Mouse (Mus musculus) heart, embryonic 14.5 days (tissue): ENCODE data around the gene Slc26a9. TPM values are rescaled to one million over a fixed set of nuclear protein-coding genes. Genes with fewer than 3 reads are reported as not detected.

ENCODE experiments used
- ATAC-seq: fragments of 200-750 bp; cut with Nextera tagmentation; 2 replicates; pipeline ENCODE4 v1.8.0; 2017; ENCODE audit warnings: low read depth, moderate TSS enrichment; ENCODE audit not compliant: insufficient number of reproducible peaks, insufficient read depth, low FRiP score
- H3K27ac ChIP-seq, 2 experiments: fragments of 200-500 bp in 1 of 2; fragments of 300-500 bp in 1 of 2; sonication (generic) in 1 of 2; replicated peaks in 1 of 2; 2 replicates each; pipeline ENCODE4 v1.5.1; 2012 to 2014; ENCODE audit warnings: low read depth in 2 of 2, low read length in 2 of 2, control low read depth in 1 of 2, mild to moderate bottlenecking in 1 of 2, mixed read lengths in 1 of 2; ENCODE audit not compliant: control insufficient read depth in 1 of 2, insufficient read depth in 1 of 2
- H3K27me3 ChIP-seq: fragments of 300-500 bp; sonication (generic); 2 replicates; pipeline ENCODE4 v1.6.1; 2014; ENCODE audit warnings: mild to moderate bottlenecking, low read length, control low read depth; ENCODE audit not compliant: control insufficient read depth, insufficient read depth
- H3K36me3 ChIP-seq: fragments of 300-500 bp; sonication (generic); 2 replicates; pipeline ENCODE4 v1.6.1; 2014; ENCODE audit warnings: mild to moderate bottlenecking, control low read depth, low read length, mixed read lengths; ENCODE audit not compliant: control insufficient read depth, insufficient read depth
- H3K4me1 ChIP-seq, 2 experiments: fragments of 200-500 bp in 1 of 2; fragments of 300-500 bp in 1 of 2; sonication (generic) in 1 of 2; 2 replicates each; pipeline ENCODE4 v1.6.1; 2012 to 2014; ENCODE audit warnings: low read length in 2 of 2, control low read depth in 1 of 2, mixed read lengths in 1 of 2; ENCODE audit not compliant: control insufficient read depth in 2 of 2, insufficient read depth in 2 of 2
- H3K4me2 ChIP-seq: fragments of 300-500 bp; sonication (generic); 2 replicates; pipeline ENCODE4 v1.6.1; 2014; ENCODE audit warnings: mild to moderate bottlenecking, low read length
- H3K4me3 ChIP-seq, 2 experiments: fragments of 200-500 bp in 1 of 2; fragments of 300-500 bp in 1 of 2; sonication (generic) in 1 of 2; 2 replicates each; pipeline ENCODE4 v1.5.1; 2012 to 2014; ENCODE audit warnings: low read length in 2 of 2, mild to moderate bottlenecking in 2 of 2, control low read depth in 1 of 2, low read depth in 1 of 2, moderate library complexity in 1 of 2; ENCODE audit not compliant: control insufficient read depth in 1 of 2, insufficient read depth in 1 of 2
- H3K9ac ChIP-seq: fragments of 300-500 bp; sonication (generic); 2 replicates; pipeline ENCODE4 v1.6.1; 2014; ENCODE audit warnings: mild to moderate bottlenecking, low read length
- H3K9me3 ChIP-seq: fragments of 300-500 bp; sonication (generic); 2 replicates; pipeline ENCODE4 v1.6.1; 2016; ENCODE audit warnings: low read length, control low read depth; ENCODE audit not compliant: control insufficient read depth
- WGBS: fragments of 180-500 bp; shearing (Covaris S2); extraction: QIAGEN DNeasy Blood & Tissue Kit; methylation state at CpG from one replicate; pipeline ENCODE4 v1.1.7; 2014; 5-methylcytosine and 5-hydroxymethylcytosine counted together
- polyA plus RNA-seq: library from polyadenylated mRNA; unstranded; fragments of >200 nt; fragmentation: Nextera tagmentation; extraction: Ambion mirVana; gene quantifications from 2 replicates; pipeline ENCODE4 v1.2.1, GENCODE M21; 2014

Slc26a9 gene
- polyA plus RNA-seq, 1 experiment from 2014 or later: 0.23 TPM

GRCm38 (mm10) chr1:131702094-131702766 lies 41.6 kb upstream of the Slc26a9 start:
- no peak overlapping the region for H3K4me3 ChIP-seq
- no peak overlapping the region for H3K9ac ChIP-seq
- no peak for ATAC-seq
- H3K27me3 ChIP-seq: no peaks in the 10 kb centered on the region
- 25% methylated on average over 8 of the region's 8 CpGs for WGBS
- no peaks in the 10 kb centered on the region for H3K36me3 ChIP-seq
- peaks cover 4 to 8% of the 10 kb centered on the region in 2 experiments; a peak in 3 of 4 replicates for H3K4me1 ChIP-seq
- no peaks in the 10 kb centered on the region for H3K9me3 ChIP-seq
- peak overlapping the region; percentile 31; the same call in 1 of the 2 replicates for H3K4me2 ChIP-seq
- no peak overlapping the region for H3K27ac ChIP-seq

DNA sequence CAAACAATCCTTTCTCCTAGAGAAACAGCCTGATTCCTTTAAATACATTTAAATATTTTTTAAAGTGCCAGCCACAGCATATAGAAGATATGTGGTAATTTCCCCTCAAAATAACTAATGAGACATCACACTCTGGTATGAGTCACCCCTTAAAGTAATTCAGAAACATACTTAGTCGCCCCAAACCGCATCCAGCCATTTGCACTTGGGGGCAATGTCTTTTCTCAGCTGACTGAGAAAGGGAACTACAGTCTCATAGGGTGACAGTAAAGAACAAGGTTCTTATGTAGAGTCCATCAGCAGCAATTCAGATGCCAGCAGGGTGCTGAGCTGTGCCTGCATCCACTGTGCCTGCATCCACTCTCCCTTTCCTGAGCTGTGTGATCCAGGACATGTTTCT lies 40.3 kb upstream of the Slc26a9 start:
- no peaks in the 10 kb centered on the region for H3K9me3 ChIP-seq
- no peaks in the 10 kb centered on the region for H3K27me3 ChIP-seq
- WGBS: 83% methylated on average over 2 of the region's 2 CpGs
- no peak overlapping the region for H3K27ac ChIP-seq
- no peak overlapping the region for H3K9ac ChIP-seq
- peaks cover 4 to 8% of the 10 kb centered on the region in 2 experiments; a peak in 3 of 4 replicates for H3K4me1 ChIP-seq
- H3K4me3 ChIP-seq: no peak overlapping the region
- no peak for ATAC-seq
- H3K36me3 ChIP-seq: no peaks in the 10 kb centered on the region
- H3K4me2 ChIP-seq: no peak overlapping the region

- no peak for ATAC-seq
- Histone ChIP-seq H3K9ac (no peak overlapping the region), H3K4me1 (0 out of 4 replicates have a peak, but pooled peaks cover 2 to 3% of the 10 kb centered on the region in 2 experiments), H3K4me2 (no peak overlapping the region), H3K9me3 (no peaks in the 10 kb centered on the region), H3K4me3 (no peak overlapping the region), H3K36me3 (no peaks in the 10 kb centered on the region), H3K27me3 (no peaks in the 10 kb centered on the region), H3K27ac (no peak overlapping the region)
- 15% methylated on average over 4 of the region's 4 CpGs for WGBS
These were observed 35.5 kb upstream of the Slc26a9 start for GRCm38 (mm10) chr1:131708338-131708737.

GRCm38 (mm10) chr1:131711518-131711917 lies 32.3 kb upstream of the Slc26a9 start:
- Histone ChIP-seq H3K27me3 (no peaks in the 10 kb centered on the region), H3K27ac (no peak overlapping the region), H3K4me3 (no peak overlapping the region), H3K9ac (no peak overlapping the region), H3K4me1 (peaks cover 8 to 12% of the 10 kb centered on the region in 2 experiments; a peak in 3 of 4 replicates), H3K9me3 (no peaks in the 10 kb centered on the region), H3K4me2 (no peak overlapping the region), H3K36me3 (no peaks in the 10 kb centered on the region)
- WGBS: 63% methylated on average over 10 of the region's 10 CpGs
- ATAC-seq: no peak

DNA sequence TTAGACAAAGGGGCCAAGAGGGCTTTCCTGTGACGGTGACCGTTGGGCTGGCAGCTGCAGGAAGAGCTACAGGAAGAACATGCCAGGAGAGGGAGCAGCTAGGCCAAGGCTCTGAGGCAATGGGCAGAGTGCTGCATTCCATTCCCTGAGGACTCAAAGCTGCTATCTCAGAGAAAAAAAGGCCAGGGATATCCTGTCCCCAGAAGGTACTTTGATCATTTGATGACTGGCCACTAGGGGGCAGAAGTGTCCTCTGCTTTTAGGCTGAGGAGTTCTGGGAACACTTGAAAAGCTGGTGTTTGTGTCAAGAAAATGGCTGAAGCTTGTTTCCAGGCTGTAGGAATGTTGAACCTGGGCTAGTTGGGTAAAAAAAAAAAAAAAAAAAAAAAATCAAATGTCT lies 31.4 kb upstream of the Slc26a9 start:
- 0 out of 2 replicates have a peak, but pooled peaks have one; percentile 23 for ATAC-seq
- no peak overlapping the region for H3K27ac ChIP-seq

DNA sequence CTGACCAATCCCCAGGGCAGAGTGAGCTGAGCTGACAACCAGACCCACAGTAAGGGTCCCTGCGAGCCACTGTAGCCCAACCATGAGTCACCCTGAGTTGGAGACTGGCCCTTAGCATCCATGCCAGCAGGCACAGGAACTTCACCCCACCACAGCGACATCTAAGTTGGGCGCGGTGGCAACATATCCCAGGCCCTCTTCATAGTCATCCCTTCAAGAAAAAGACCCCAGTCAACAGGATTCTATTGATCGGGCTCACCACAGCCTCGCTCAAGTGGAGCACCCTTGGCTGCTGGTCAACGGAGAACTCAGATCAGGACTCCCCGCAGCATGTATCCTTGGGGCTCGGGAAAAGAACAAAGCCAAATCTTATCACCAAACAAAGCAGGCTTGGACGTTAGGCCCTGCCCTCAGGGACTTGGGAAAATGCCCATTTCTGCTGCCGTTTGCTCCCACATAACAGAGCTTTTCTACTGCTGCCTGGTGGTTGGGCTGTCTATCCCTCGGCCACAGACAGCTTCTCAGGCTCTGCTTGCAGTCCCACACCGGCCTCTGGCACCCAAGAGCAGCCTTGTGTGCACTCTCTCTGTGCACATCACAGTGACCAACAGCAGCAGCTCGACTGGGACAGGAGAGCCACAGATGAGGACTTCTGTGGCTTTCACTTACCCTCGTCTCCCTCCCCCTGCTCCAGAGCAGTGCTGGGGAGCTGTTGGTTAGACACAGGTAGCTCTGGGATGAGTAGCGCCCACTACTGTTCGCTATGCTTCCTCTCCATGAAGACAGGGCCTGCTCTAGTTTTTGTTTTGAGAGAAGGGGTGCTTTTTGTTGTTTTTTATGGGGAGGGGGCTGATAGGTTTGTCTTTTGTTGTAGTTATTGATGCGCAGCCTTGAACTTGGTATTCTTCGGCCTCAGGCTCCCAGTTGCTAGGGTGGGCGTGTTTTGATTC lies 29.2 kb upstream of the Slc26a9 start:
- Histone ChIP-seq H3K4me1 (peaks cover 8 to 12% of the 10 kb centered on the region in 2 experiments; a peak in 3 of 4 replicates), H3K9me3 (no peaks in the 10 kb centered on the region), H3K4me3 (no peak overlapping the region), H3K27me3 (no peaks in the 10 kb centered on the region), H3K27ac (no peak overlapping the region), H3K9ac (no peak overlapping the region), H3K36me3 (no peaks in the 10 kb centered on the region), H3K4me2 (no peak overlapping the region)
- 59% methylated on average over 20 of the region's 20 CpGs for WGBS
- ATAC-seq: no peak; the same call in 1 of the 2 replicates

More for the DNA sequence above, 31.4 kb upstream of the Slc26a9 start:
- Histone ChIP-seq H3K36me3 (no peaks in the 10 kb centered on the region), H3K4me2 (no peak overlapping the region), H3K4me1 (peaks cover 8 to 12% of the 10 kb centered on the region in 2 experiments; a peak in 3 of 4 replicates), H3K9ac (no peak overlapping the region), H3K27me3 (no peaks in the 10 kb centered on the region), H3K9me3 (no peaks in the 10 kb centered on the region), H3K4me3 (no peak overlapping the region)
- 6% methylated on average over 2 of the region's 2 CpGs for WGBS

DNA sequence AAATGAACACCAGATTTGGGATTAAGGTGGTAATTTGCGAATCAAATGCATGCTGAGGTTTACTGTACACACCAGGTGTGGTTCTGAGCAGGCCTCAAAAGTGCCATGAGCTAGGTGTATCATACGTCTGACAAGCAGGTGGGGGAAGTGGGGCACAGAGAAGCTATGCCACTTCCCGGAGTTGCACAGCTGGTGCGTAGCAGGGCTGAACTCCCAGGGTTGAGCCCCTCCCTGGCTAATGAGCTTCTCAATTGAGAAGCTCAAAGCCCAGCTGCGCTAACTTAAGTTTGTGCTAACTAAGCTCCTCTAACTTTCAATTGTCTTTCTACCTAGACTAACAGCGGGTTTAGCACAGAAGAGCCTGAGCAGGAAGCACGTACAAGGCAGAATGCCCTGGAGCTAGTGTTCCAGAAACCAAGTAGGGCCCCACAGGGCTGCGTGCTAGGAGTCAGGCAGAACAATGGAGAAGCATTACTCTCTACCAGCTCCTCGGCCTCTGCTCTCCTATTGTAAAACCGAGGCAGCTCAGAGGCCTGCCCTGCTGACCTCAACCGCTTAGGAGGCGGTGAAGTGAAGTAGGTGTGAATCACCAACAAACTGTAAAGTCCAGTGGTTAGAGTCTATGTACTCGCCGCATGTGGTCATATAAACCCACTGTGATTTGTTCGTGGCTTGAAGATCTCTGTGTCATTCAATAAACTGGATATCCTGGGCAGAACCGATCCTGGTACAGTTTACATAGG lies 24.7 kb upstream of the Slc26a9 start:
- Histone ChIP-seq H3K9me3 (no peaks in the 10 kb centered on the region), H3K9ac (no peak overlapping the region), H3K27ac (no peak overlapping the region), H3K27me3 (no peaks in the 10 kb centered on the region), H3K4me1 (peaks cover 8 to 10% of the 10 kb centered on the region in 2 experiments; a peak in 3 of 4 replicates), H3K4me2 (no peak overlapping the region), H3K36me3 (no peaks in the 10 kb centered on the region), H3K4me3 (no peak overlapping the region)
- ATAC-seq: no peak
- WGBS: 78% methylated on average over 16 of the region's 16 CpGs
